Mouse (Mus musculus): ENCODE data around the gene Cblb.

GRCm38 (mm10) chr16:52056164-52056563 lies 25.1 kb downstream of the Cblb start:
- no peak for TF ChIP-seq EP300 (IDR thresholded peaks at IDR 0.05; ENCODE audit: low read depth)
- TF ChIP-seq CTCF (IDR thresholded peaks at IDR 0.05; ENCODE audit: low read depth): no peak
